Mouse (Mus musculus) liver, embryonic 12.5 days (tissue): ENCODE measurements at regions not wholly inside any gene's neighbourhood (a gene's known extent, or its start where the extent isn't known, plus 50 kb on each side); places are given as distances from the start of the nearest gene placed in this dataset.
A peak's percentile ranks its signal among the peaks of the same experiment; 100 is the strongest.

ENCODE experiments used
- ATAC-seq: fragments of 200-750 bp; cut with Nextera tagmentation; 2 replicates; pipeline ENCODE4 v1.8.0; 2017; ENCODE audit warnings: moderate number of reproducible peaks, mild to moderate bottlenecking, moderate library complexity
- H3K27ac ChIP-seq: fragments of 300-500 bp; sonication (generic); 2 replicates; pipeline ENCODE4 v1.5.1; 2016; ENCODE audit warnings: mild to moderate bottlenecking
- H3K27me3 ChIP-seq: fragments of 300-500 bp; sonication (generic); replicated peaks from 2 replicates; pipeline ENCODE4 v1.6.1; 2016; ENCODE audit warnings: mild to moderate bottlenecking, moderate library complexity
- H3K36me3 ChIP-seq: fragments of 300-500 bp; sonication (generic); 2 replicates; pipeline ENCODE4 v1.6.1; 2016; ENCODE audit warnings: mild to moderate bottlenecking, moderate library complexity
- H3K4me1 ChIP-seq: fragments of 300-500 bp; sonication (generic); 2 replicates; pipeline ENCODE4 v1.6.1; 2016
- H3K4me2 ChIP-seq: fragments of 300-500 bp; sonication (generic); 2 replicates; pipeline ENCODE4 v1.6.1; 2016; ENCODE audit warnings: mild to moderate bottlenecking, moderate library complexity
- H3K4me3 ChIP-seq: fragments of 300-500 bp; sonication (generic); 2 replicates; pipeline ENCODE4 v1.5.1; 2016; ENCODE audit warnings: mild to moderate bottlenecking, moderate library complexity
- H3K9ac ChIP-seq: fragments of 300-500 bp; sonication (generic); 2 replicates; pipeline ENCODE4 v1.6.1; 2016; ENCODE audit warnings: mild to moderate bottlenecking, moderate library complexity
- H3K9me3 ChIP-seq: fragments of 300-500 bp; sonication (generic); replicated peaks from 2 replicates; pipeline ENCODE4 v1.6.1; 2016; ENCODE audit warnings: mild to moderate bottlenecking, moderate library complexity
- WGBS: fragments of 180-500 bp; shearing (Covaris S2); methylation state at CpG from one replicate; pipeline ENCODE4 v1.1.7; 2016; ENCODE audit not compliant: insufficient replicate concordance; 5-methylcytosine and 5-hydroxymethylcytosine counted together

DNA sequence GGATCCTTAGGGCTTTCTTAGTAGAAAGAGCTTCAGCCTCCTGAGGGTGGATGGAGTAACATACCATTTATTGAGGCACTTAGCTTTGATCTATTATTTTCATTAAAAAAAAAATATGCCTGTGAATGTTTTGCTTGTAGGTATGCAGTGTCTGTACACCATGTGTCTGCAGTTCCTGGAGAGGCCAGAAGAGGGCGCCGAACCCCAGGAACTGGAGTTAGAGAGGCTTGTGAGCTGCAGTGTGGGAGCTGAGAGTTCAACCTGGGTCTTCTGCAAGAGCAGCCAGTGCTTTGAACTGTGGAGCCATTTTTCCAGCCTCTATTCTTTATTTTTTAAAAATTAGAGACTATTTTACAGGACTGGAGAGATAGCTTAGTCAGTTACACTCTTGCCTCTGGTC is 83.2 kb downstream of the Syf2 start:
- Histone ChIP-seq H3K4me3 (no peak overlapping the region), H3K27me3 (peaks cover 57% of the 10 kb centered on the region), H3K9me3 (peaks cover 7% of the 10 kb centered on the region; the same call in 1 of the 2 replicates), H3K9ac (no peak overlapping the region), H3K27ac (no peak overlapping the region), H3K4me2 (no peak overlapping the region), H3K36me3 (no peaks in the 10 kb centered on the region), H3K4me1 (no peaks in the 10 kb centered on the region)
- 30% methylated on average over 2 of the region's 2 CpGs for WGBS
- ATAC-seq, result no peak

GRCm38 (mm10) chr4:135018018-135018417 is 87.3 kb downstream of the Syf2 start:
- no peak overlapping the region for H3K9ac ChIP-seq
- H3K4me1 ChIP-seq, result peaks cover 15% of the 10 kb centered on the region
- H3K4me2 ChIP-seq, result no peak overlapping the region
- H3K27me3 ChIP-seq, result peaks cover 32% of the 10 kb centered on the region
- no peaks in the 10 kb centered on the region for H3K36me3 ChIP-seq
- no peak overlapping the region for H3K4me3 ChIP-seq
- no peak for ATAC-seq
- peaks cover 8% of the 10 kb centered on the region; the same call in 1 of the 2 replicates for H3K9me3 ChIP-seq
- WGBS, result 5% methylated on average over 8 of the region's 8 CpGs
- no peak overlapping the region for H3K27ac ChIP-seq

DNA sequence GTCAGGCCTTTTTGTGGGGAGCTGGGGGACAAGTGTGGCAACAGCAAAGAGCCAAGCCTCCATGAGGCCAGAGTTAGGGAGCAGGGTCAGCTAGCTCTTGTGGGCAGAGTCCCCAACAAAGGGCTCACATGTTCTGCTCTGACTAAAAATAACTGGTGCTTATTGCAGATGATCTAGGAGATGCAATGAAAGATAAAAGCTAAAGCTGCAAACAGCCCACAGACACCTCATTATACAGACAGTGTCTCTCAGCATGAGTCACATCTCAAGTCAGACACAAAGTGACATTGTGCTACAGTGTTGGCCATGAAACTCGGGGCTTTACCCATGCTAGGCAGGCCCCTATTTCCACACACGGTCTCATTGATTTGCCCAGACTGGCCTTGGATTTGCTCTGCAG is 88.4 kb downstream of the Syf2 start:
- Histone ChIP-seq H3K9me3 (peaks cover 7% of the 10 kb centered on the region; the same call in 1 of the 2 replicates), H3K27me3 (peaks cover 31% of the 10 kb centered on the region), H3K36me3 (no peaks in the 10 kb centered on the region), H3K4me3 (no peak overlapping the region), H3K27ac (no peak overlapping the region), H3K4me1 (peaks cover 15% of the 10 kb centered on the region), H3K9ac (no peak overlapping the region), H3K4me2 (no peak overlapping the region)
- no peak for ATAC-seq
- WGBS, result 52% methylated on average over 2 of the region's 2 CpGs

DNA sequence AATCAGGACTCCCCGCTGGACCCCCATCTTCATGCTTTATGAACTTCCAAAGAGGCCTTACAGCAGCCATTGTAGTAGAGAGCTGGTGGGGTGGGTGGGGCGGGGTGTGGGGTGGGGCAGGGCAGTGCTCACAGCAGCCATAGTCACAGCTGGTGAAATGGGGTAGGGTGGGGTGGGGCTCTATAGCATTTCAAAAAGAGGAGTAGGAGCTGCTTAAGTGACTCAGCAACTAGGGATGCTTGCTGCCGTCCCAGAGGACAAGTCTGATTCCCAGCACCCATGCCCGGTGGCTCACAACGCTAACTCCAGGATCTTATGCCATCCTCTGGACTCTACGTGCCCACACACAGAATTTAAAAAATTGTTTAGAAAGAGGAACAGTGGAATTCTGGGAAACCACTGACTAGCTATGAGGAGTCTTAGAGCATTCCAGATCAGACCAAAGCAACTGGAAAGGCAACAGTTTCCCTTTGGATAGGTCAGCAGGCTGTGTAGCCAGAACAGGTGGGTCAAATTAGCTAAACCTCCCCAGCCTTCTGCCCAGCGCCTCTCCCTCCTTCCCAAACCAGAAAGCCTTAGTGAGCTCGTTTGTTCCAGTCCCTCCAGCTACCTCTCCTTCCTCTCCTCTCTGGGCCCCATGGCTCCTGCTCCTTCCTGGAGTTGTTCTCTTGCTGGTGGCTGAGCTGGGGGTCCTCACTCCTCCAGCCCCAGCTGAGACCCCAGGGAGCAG is 89.7 kb downstream of the Syf2 start:
- 57% methylated on average over 8 of the region's 8 CpGs for WGBS
- Histone ChIP-seq H3K27ac (no peak overlapping the region), H3K4me2 (no peak overlapping the region), H3K4me3 (no peak overlapping the region), H3K4me1 (peaks cover 15% of the 10 kb centered on the region), H3K9ac (no peak overlapping the region), H3K36me3 (no peaks in the 10 kb centered on the region), H3K27me3 (peaks cover 32% of the 10 kb centered on the region), H3K9me3 (peaks cover 6% of the 10 kb centered on the region; the same call in 1 of the 2 replicates)
- ATAC-seq, result peak; percentile 54; the same call in 1 of the 2 replicates

DNA sequence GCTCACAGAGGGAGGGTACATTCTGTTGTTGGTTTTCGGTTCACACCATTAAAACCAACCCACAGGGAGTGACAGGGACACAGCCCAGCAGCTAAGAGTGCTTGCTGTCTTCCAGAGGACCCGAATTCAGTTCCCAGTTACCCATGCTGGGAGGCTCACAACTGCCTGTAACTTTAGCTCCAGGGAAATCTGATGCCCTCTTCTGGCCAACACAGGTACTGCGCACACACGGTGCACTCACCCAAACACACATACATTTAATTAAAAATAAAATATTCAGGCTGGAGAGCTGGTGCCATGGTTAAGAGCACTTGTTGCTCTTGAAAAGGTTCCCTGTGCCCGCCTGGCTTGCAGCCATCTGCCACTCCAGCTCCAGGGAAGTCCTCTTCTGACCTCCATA is 92.5 kb downstream of the Syf2 start:
- Histone ChIP-seq H3K36me3 (no peaks in the 10 kb centered on the region), H3K9me3 (peaks cover 6% of the 10 kb centered on the region; the same call in 1 of the 2 replicates), H3K9ac (no peak overlapping the region), H3K27ac (no peak overlapping the region), H3K4me1 (peaks cover 15% of the 10 kb centered on the region), H3K27me3 (peaks cover 41% of the 10 kb centered on the region), H3K4me2 (no peak overlapping the region), H3K4me3 (no peak overlapping the region)
- ATAC-seq, result no peak
- 84% methylated on average over 5 of the region's 5 CpGs for WGBS

DNA sequence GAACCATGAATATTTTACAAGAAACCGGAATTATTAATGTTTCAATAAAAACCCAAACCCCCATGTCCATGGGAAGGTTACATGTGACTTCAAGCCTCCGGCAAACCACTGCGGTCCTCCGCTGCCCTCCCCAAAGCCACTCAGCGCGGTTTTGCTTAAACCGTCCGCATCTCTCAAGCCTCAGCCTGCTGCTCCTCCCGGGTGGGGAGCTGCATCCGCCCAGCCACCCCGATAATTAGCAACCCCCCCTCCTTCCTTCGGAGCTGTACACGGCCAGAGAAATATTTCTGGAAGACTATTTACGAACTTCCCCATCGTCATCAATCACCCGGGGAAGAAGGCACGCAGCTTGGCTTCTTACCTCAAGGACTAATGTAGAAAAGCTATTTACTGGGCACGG is 94.7 kb upstream of the Runx3 start:
- H3K27me3 ChIP-seq, result peaks cover 58% of the 10 kb centered on the region
- ATAC-seq, result no peak
- 58% methylated on average over 18 of the region's 18 CpGs for WGBS

GRCm38 (mm10) chr4:135027136-135027535 is 93.3 kb upstream of the Runx3 start:
- WGBS, result 50% methylated on average over 8 of the region's 8 CpGs
- peaks cover 61% of the 10 kb centered on the region for H3K27me3 ChIP-seq
- ATAC-seq, result no peak

More for the DNA sequence above, 94.7 kb upstream of the Runx3 start:
- Histone ChIP-seq H3K9me3 (peaks cover 6% of the 10 kb centered on the region; the same call in 1 of the 2 replicates), H3K27ac (no peak overlapping the region), H3K9ac (no peak overlapping the region), H3K4me1 (no peaks in the 10 kb centered on the region; the same call in 1 of the 2 replicates), H3K36me3 (no peaks in the 10 kb centered on the region), H3K4me3 (no peak overlapping the region), H3K4me2 (no peak overlapping the region)

GRCm38 (mm10) chr4:135029723-135030122 is 90.7 kb upstream of the Runx3 start:
- 40% methylated on average over 2 of the region's 2 CpGs for WGBS
- ATAC-seq, result no peak
- no peak overlapping the region for H3K4me2 ChIP-seq
- H3K36me3 ChIP-seq, result no peaks in the 10 kb centered on the region
- no peak overlapping the region for H3K9ac ChIP-seq
- H3K27me3 ChIP-seq, result peaks cover 65% of the 10 kb centered on the region
- no peak overlapping the region for H3K27ac ChIP-seq
- H3K4me3 ChIP-seq, result no peak overlapping the region
- H3K4me1 ChIP-seq, result no peaks in the 10 kb centered on the region
- H3K9me3 ChIP-seq, result no peaks in the 10 kb centered on the region

More at GRCm38 (mm10) chr4:135027136-135027535, 93.3 kb upstream of the Runx3 start:
- Histone ChIP-seq H3K9ac (no peak overlapping the region), H3K36me3 (no peaks in the 10 kb centered on the region), H3K27ac (no peak overlapping the region), H3K4me1 (no peaks in the 10 kb centered on the region), H3K9me3 (peaks cover 6% of the 10 kb centered on the region; the same call in 1 of the 2 replicates), H3K4me2 (no peak overlapping the region), H3K4me3 (no peak overlapping the region)

- H3K9me3 ChIP-seq, result no peaks in the 10 kb centered on the region
- H3K9ac ChIP-seq, result no peak overlapping the region
- H3K36me3 ChIP-seq, result no peaks in the 10 kb centered on the region
- H3K27me3 ChIP-seq, result peaks cover 46% of the 10 kb centered on the region
- ATAC-seq, result no peak
- H3K27ac ChIP-seq, result no peak overlapping the region
- H3K4me3 ChIP-seq, result no peak overlapping the region
- no peak overlapping the region for H3K4me2 ChIP-seq
- no peaks in the 10 kb centered on the region for H3K4me1 ChIP-seq
- WGBS, result 30% methylated on average over 9 of the region's 9 CpGs
Observed at GRCm38 (mm10) chr4:135032461-135032860, 88.0 kb upstream of the Runx3 start.

- H3K4me1 ChIP-seq, result no peaks in the 10 kb centered on the region
- no peak overlapping the region for H3K9ac ChIP-seq
- H3K27me3 ChIP-seq, result peaks cover 39% of the 10 kb centered on the region
- WGBS, result 78% methylated on average over 8 of the region's 8 CpGs
- H3K4me3 ChIP-seq, result no peak overlapping the region
- no peaks in the 10 kb centered on the region for H3K9me3 ChIP-seq
- H3K4me2 ChIP-seq, result no peak overlapping the region
- no peaks in the 10 kb centered on the region for H3K36me3 ChIP-seq
- H3K27ac ChIP-seq, result no peak overlapping the region
- no peak for ATAC-seq
Observed at GRCm38 (mm10) chr4:135033302-135033701, 87.2 kb upstream of the Runx3 start.

DNA sequence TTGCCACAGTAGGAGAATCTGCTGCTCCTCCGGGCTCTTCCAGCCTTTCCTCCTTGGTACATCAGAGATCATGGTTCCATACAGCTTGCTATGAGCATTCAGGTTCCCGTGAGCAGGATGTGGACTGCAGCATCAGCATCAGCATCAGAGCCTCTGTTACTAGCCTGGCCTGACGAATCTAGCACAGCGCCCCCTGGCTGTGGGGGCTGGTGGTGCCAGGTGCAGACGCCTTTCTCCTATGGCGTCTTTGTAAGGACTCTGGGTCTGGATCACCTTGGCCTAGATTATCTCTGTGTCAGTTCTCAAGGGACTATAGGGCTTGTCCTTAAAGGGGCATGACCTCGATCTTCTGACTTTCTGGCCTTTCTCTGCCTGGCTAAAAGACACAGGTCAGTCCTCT is 86.0 kb upstream of the Runx3 start:
- ATAC-seq, result peak; percentile 42; the same call in 1 of the 2 replicates
- WGBS, result 24% methylated on average over 7 of the region's 7 CpGs
- H3K4me3 ChIP-seq, result no peak overlapping the region

GRCm38 (mm10) chr4:135036764-135037163 is 83.7 kb upstream of the Runx3 start:
- H3K4me3 ChIP-seq, result no peak overlapping the region
- peaks cover 30% of the 10 kb centered on the region for H3K27me3 ChIP-seq
- H3K9ac ChIP-seq, result no peak overlapping the region
- H3K36me3 ChIP-seq, result no peaks in the 10 kb centered on the region
- WGBS, result 79% methylated on average over 3 of the region's 3 CpGs
- H3K4me2 ChIP-seq, result no peak overlapping the region
- ATAC-seq, result no peak
- no peaks in the 10 kb centered on the region for H3K4me1 ChIP-seq
- no peaks in the 10 kb centered on the region for H3K9me3 ChIP-seq
- no peak overlapping the region for H3K27ac ChIP-seq

More for the DNA sequence above, 86.0 kb upstream of the Runx3 start:
- Histone ChIP-seq H3K4me2 (no peak overlapping the region), H3K27ac (no peak overlapping the region), H3K27me3 (peaks cover 32% of the 10 kb centered on the region), H3K9me3 (no peaks in the 10 kb centered on the region), H3K9ac (no peak overlapping the region), H3K4me1 (no peaks in the 10 kb centered on the region), H3K36me3 (no peaks in the 10 kb centered on the region)
